Mouse (Mus musculus): ENCODE measurements at regions not wholly inside any gene's neighbourhood (a gene's known extent, or its start where the extent isn't known, plus 50 kb on each side); places are given as distances from the start of the nearest gene placed in this dataset.

DNA sequence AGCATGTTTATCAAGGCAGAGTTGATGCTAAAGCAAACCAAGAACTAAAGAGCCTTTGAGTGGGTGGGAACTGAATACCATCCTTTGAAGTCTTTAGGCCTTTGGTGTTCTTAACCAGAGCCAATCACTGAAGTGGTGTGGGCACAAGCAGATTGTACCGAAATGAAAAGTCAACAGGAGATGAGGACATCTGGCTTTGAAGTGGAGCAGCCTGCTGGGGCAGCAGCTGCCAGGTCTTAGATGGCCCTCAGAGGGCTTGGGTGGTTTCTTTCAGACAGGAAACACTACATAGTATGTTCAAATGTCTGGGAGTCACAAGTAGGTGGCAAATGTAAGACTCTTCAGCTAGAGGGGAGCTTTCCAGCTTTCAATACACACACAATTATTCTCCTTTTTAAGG, 128.2 kb upstream of the E2f7 start:
- Histone ChIP-seq H3K27me3 (ENCODE audit: control insufficient read depth in 1 of 2, insufficient read depth in 2 of 2, low read length in 2 of 2) (no peaks in the 10 kb centered on the region), H3K27ac (ENCODE audit: control insufficient read depth, low read depth, low read length) (no peak overlapping the region), H3K79me2 (ENCODE audit: control insufficient read depth, insufficient read depth, low read length, poor library complexity) (no peaks in the 10 kb centered on the region), H3K36me3 (ENCODE audit: control insufficient read depth in 1 of 2, insufficient read depth in 2 of 2, low read length in 2 of 2) (no peaks in the 10 kb centered on the region), H3K4me1 (ENCODE audit: control insufficient read depth in 1 of 2, insufficient read depth in 2 of 2, low read length in 2 of 2) (no peaks in the 10 kb centered on the region), H3K9me3 (replicated peaks; ENCODE audit: insufficient read depth, low read length) (no peaks in the 10 kb centered on the region), H3K4me3 (ENCODE audit: control insufficient read depth in 1 of 2, insufficient read depth in 1 of 2, low read depth in 2 of 2, low read length in 2 of 2) (no peak overlapping the region), H3K9ac (ENCODE audit: control insufficient read depth, low read depth, low read length, poor library complexity, severe bottlenecking) (no peak overlapping the region)
- TF ChIP-seq CHD2 (IDR thresholded peaks at IDR 0.05; ENCODE audit: low read length) (no peak), E2F4 (IDR thresholded peaks at IDR 0.05; ENCODE audit: borderline replicate concordance, low read depth, low read length) (no peak), MXI1 (IDR thresholded peaks at IDR 0.05; ENCODE audit: low read depth, low read length) (no peak), NRF1 (IDR thresholded peaks at IDR 0.05; ENCODE audit: insufficient read depth, low read depth, low read length, poor library complexity, severe bottlenecking) (no peak), TBP (IDR thresholded peaks at IDR 0.05; ENCODE audit: low read depth, low read length) (no peak), CTCF (IDR thresholded peaks at IDR 0.05 in 2 of 3, conservative IDR thresholded peaks at IDR 0.05 in 1 of 3; ENCODE audit: control insufficient read depth in 1 of 3, insufficient read depth in 1 of 3, low read depth in 2 of 3, low read length in 3 of 3, poor library complexity in 1 of 3, severe bottlenecking in 1 of 3) (no peak), ELF1 (IDR thresholded peaks at IDR 0.05; ENCODE audit: low read depth, low read length) (no peak), GABPA (IDR thresholded peaks at IDR 0.05; ENCODE audit: low read depth, low read length) (no peak), USF1 (IDR thresholded peaks at IDR 0.05; ENCODE audit: low read depth, low read length) (no peak), TCF12 (IDR thresholded peaks at IDR 0.05; ENCODE audit: low read depth, low read length) (no peak), GATA1 (IDR thresholded peaks at IDR 0.05; ENCODE audit: low read depth, low read length) (no peak), TAL1 (IDR thresholded peaks at IDR 0.05; ENCODE audit: low read length) (no peak), ZMIZ1 (IDR thresholded peaks at IDR 0.05; ENCODE audit: low read depth, low read length) (no peak), BHLHE40 (IDR thresholded peaks at IDR 0.05; ENCODE audit: borderline replicate concordance, low read depth, low read length) (no peak), MYC (IDR thresholded peaks at IDR 0.05; ENCODE audit: low read depth, low read length) (no peak)
- no peak for DNase-seq (ENCODE audit: low read depth, low spot score)

DNA sequence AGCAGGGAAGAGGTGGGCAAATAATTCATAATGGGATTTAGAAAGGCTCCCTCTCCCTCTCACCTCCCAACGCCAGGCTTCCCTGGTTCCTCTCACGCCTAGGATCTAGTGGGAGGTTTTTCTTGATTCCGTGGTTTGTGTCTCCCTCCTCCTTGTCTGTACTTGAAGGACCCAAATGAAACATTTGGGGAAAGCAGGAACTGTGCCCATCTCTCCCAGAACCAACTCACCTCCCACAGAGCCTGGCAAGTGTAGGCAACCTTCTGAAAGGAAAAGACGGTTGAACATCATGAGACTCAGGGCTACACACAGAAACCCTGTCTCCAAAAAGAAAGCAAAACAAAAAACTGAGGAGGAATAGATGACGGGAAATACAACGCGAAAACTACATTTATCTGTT, 126.0 kb upstream of the E2f7 start:
- Histone ChIP-seq H3K79me2 (ENCODE audit: control insufficient read depth, insufficient read depth, low read length, poor library complexity) (no peaks in the 10 kb centered on the region), H3K4me1 (ENCODE audit: control insufficient read depth in 1 of 2, insufficient read depth in 2 of 2, low read length in 2 of 2) (no peaks in the 10 kb centered on the region), H3K4me3 (ENCODE audit: control insufficient read depth in 1 of 2, insufficient read depth in 1 of 2, low read depth in 2 of 2, low read length in 2 of 2) (no peak overlapping the region), H3K27ac (ENCODE audit: control insufficient read depth, low read depth, low read length) (no peak overlapping the region), H3K36me3 (ENCODE audit: control insufficient read depth in 1 of 2, insufficient read depth in 2 of 2, low read length in 2 of 2) (no peaks in the 10 kb centered on the region), H3K9ac (ENCODE audit: control insufficient read depth, low read depth, low read length, poor library complexity, severe bottlenecking) (no peak overlapping the region), H3K27me3 (ENCODE audit: control insufficient read depth in 1 of 2, insufficient read depth in 2 of 2, low read length in 2 of 2) (no peaks in the 10 kb centered on the region), H3K9me3 (replicated peaks; ENCODE audit: insufficient read depth, low read length) (no peaks in the 10 kb centered on the region)
- TF ChIP-seq MAZ (IDR thresholded peaks at IDR 0.05; ENCODE audit: low read depth, low read length) (no peak), UBTF (IDR thresholded peaks at IDR 0.05; ENCODE audit: borderline replicate concordance, insufficient read depth, low read depth, low read length) (no peak), USF1 (IDR thresholded peaks at IDR 0.05; ENCODE audit: low read depth, low read length) (no peak), SMC3 (IDR thresholded peaks at IDR 0.05; ENCODE audit: low read depth, low read length) (no peak), MXI1 (IDR thresholded peaks at IDR 0.05; ENCODE audit: low read depth, low read length) (no peak), KAT2A (conservative IDR thresholded peaks at IDR 0.05; ENCODE audit: low read depth, low read length) (no peak)
- DNase-seq (ENCODE audit: low read depth, low spot score) = no peak
